Mouse (Mus musculus): Measurements from ENCODE around the gene Ttc8. TPM values are rescaled to one million over a fixed set of nuclear protein-coding genes. Genes with fewer than 3 reads are reported as not detected.
A peak's percentile ranks its signal among the peaks of the same experiment; 100 is the strongest.

Gene Ttc8
- total and polyA plus RNA-seq, 3 experiments, result 4.5 to 6.8 (median 4.9) TPM

GRCm38 (mm10) chr12:98884515-98884914 is 35.9 kb upstream of the Ttc8 start:
- dilution Hi-C loops (cut with MboI; ENCODE audit: extremely low pct_ligation_motif_present, extremely low pct_unique_long_range_greater_than_20kb, low sequenced_read_pairs), result no loop called here

DNA sequence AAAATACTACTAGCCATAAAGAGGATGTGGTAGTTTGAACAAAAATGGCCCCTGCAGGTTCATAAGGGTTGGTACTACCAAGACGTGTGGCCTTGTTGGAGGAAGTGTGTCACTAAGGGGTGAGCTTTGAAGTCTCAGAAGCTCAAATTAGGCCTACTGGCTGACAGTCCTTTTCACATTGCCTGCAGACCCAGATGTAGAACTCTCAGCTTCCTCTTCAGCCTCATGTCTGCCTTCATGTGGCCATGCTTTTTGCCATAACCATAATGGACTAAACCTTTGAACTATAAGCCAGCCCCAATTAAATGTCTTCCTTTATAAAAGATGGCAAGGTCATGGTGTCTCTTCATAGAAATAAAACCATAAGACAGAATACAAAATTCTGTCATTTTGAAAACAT is 23.6 kb upstream of the Ttc8 start:
- in situ Hi-C loops (cut with MboI; ENCODE audit: low pct_ligation_motif_present, low pct_unique_long_range_greater_than_20kb, low sequenced_read_pairs) (no loop called here), dilution Hi-C loops (cut with MboI; ENCODE audit: extremely low pct_ligation_motif_present, extremely low pct_unique_long_range_greater_than_20kb, low sequenced_read_pairs) (no loop called here)
- peaks cover 11% of the 10 kb centered on the region for H3K27me3 ChIP-seq (replicated peaks)
- H3K9me3 ChIP-seq (replicated peaks; ENCODE audit: low read length), result no peaks in the 10 kb centered on the region
- no peak overlapping the region for H3K4me2 ChIP-seq (ENCODE audit: insufficient read depth, low read depth, poor library complexity, severe bottlenecking)
- H3K79me2 ChIP-seq (replicated peaks; ENCODE audit: control insufficient read depth, extremely low read depth, insufficient read depth, poor library complexity, severe bottlenecking), result no peaks in the 10 kb centered on the region; the same call in 1 of the 2 replicates
- no peak overlapping the region for H3K27ac ChIP-seq (ENCODE audit: insufficient read depth, low read depth)
- no peak for DNase-seq (ENCODE audit: extremely low read depth)
- no peaks in the 10 kb centered on the region for H3K36me3 ChIP-seq (replicated peaks in 1 of 2; ENCODE audit: control insufficient read depth in 1 of 2, insufficient read depth in 1 of 2, low read length in 1 of 2)
- no peak overlapping the region for H3K9ac ChIP-seq (ENCODE audit: insufficient read depth, low read depth)
- peaks cover 0 to 5% of the 10 kb centered on the region in 2 experiments; a peak in 2 of 4 replicates for H3K4me1 ChIP-seq (ENCODE audit: control insufficient read depth in 1 of 2, insufficient read depth in 2 of 2)
- no peak overlapping the region for H3K4me3 ChIP-seq (replicated peaks in 1 of 3; ENCODE audit: low read depth in 2 of 3, low read length in 2 of 3, poor library complexity in 1 of 3)
- no peak for TF ChIP-seq RCOR1 (conservative IDR thresholded peaks at IDR 0.05; ENCODE audit: low read depth, low read length)
- no peak for TF ChIP-seq USF2 (conservative IDR thresholded peaks at IDR 0.05; ENCODE audit: low read depth, low read length)
- TF ChIP-seq PAX5 (IDR thresholded peaks at IDR 0.05; ENCODE audit: low read length), result no peak
- TF ChIP-seq MEF2A (IDR thresholded peaks at IDR 0.05; ENCODE audit: borderline replicate concordance, low read depth, low read length), result no peak
- TF ChIP-seq MYC (IDR thresholded peaks at IDR 0.05; ENCODE audit: low read depth, low read length), result no peak
- no peak for TF ChIP-seq TCF12 (IDR thresholded peaks at IDR 0.05; ENCODE audit: low read depth, low read length)
- no peak for TF ChIP-seq POLR2A (IDR thresholded peaks at IDR 0.05; ENCODE audit: low read depth, low read length)
- TF ChIP-seq TBP (conservative IDR thresholded peaks at IDR 0.05; ENCODE audit: low read depth, low read length), result no peak
- no peak for TF ChIP-seq ZNF384 (IDR thresholded peaks at IDR 0.05; ENCODE audit: low read depth, low read length)

More at GRCm38 (mm10) chr12:98884515-98884914, 35.9 kb upstream of the Ttc8 start:
- Histone ChIP-seq H3K27me3 (replicated peaks) (no peaks in the 10 kb centered on the region), H3K79me2 (replicated peaks; ENCODE audit: control insufficient read depth, extremely low read depth, insufficient read depth, poor library complexity, severe bottlenecking) (no peaks in the 10 kb centered on the region), H3K4me3 (replicated peaks in 1 of 3; ENCODE audit: low read depth in 2 of 3, low read length in 2 of 3, poor library complexity in 1 of 3) (no peak overlapping the region), H3K9me3 (replicated peaks; ENCODE audit: low read length) (no peaks in the 10 kb centered on the region), H3K27ac (ENCODE audit: insufficient read depth, low read depth) (no peak overlapping the region), H3K4me1 (ENCODE audit: control insufficient read depth in 1 of 2, insufficient read depth in 2 of 2) (no peaks in the 10 kb centered on the region; a peak in 1 of 4 replicates), H3K36me3 (replicated peaks in 1 of 2; ENCODE audit: control insufficient read depth in 1 of 2, insufficient read depth in 1 of 2, low read length in 1 of 2) (no peaks in the 10 kb centered on the region), H3K4me2 (ENCODE audit: insufficient read depth, low read depth, poor library complexity, severe bottlenecking) (no peak overlapping the region), H3K9ac (ENCODE audit: insufficient read depth, low read depth) (no peak overlapping the region)
- peak; percentile 24 for DNase-seq (ENCODE audit: extremely low read depth)
- TF ChIP-seq EP300 (IDR thresholded peaks at IDR 0.05; ENCODE audit: low read length) (no peak), SMC3 (IDR thresholded peaks at IDR 0.05; ENCODE audit: low read depth, low read length) (peak; percentile 49), CTCF (conservative IDR thresholded peaks at IDR 0.05 in 1 of 2, IDR thresholded peaks at IDR 0.05 in 1 of 2; ENCODE audit: low read depth in 2 of 2, low read length in 2 of 2) (peak; percentile 16 to 63; a peak in 3 of 4 replicates), RAD21 (IDR thresholded peaks at IDR 0.05; ENCODE audit: low read depth, low read length) (peak; percentile 33)
- in situ Hi-C loops (cut with MboI; ENCODE audit: low pct_ligation_motif_present, low pct_unique_long_range_greater_than_20kb, low sequenced_read_pairs), result no loop called here

DNA sequence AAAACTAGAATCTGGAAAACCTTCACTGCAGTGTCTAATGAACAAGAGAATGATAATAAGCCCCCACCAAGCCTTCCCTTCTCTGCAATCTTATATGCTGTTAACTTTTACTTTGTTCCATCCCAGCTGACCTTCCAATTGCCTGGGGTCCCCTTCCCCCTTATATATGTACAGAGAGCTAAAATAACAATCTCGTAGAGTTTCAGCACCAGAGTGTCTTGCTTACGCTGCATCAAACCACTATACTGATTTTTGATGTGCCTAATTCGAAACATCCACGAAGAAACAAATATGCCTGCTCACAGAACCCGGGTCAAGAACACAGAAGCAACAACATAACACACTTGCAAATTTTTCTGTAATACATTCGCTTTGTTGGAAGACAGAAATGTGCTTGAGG is 20.7 kb upstream of the Ttc8 start:
- Histone ChIP-seq H3K4me2 (ENCODE audit: insufficient read depth, low read depth, poor library complexity, severe bottlenecking) (peak overlapping the region; percentile 57; the same call in 1 of the 2 replicates), H3K27ac (ENCODE audit: insufficient read depth, low read depth) (no peak overlapping the region), H3K27me3 (replicated peaks) (peaks cover 11% of the 10 kb centered on the region), H3K4me1 (ENCODE audit: control insufficient read depth in 1 of 2, insufficient read depth in 2 of 2) (no peaks in the 10 kb centered on the region), H3K4me3 (replicated peaks in 1 of 3; ENCODE audit: low read depth in 2 of 3, low read length in 2 of 3, poor library complexity in 1 of 3) (no peak overlapping the region), H3K9me3 (replicated peaks; ENCODE audit: low read length) (no peaks in the 10 kb centered on the region), H3K79me2 (replicated peaks; ENCODE audit: control insufficient read depth, extremely low read depth, insufficient read depth, poor library complexity, severe bottlenecking) (no peaks in the 10 kb centered on the region; the same call in 1 of the 2 replicates), H3K9ac (ENCODE audit: insufficient read depth, low read depth) (no peak overlapping the region), H3K36me3 (replicated peaks in 1 of 2; ENCODE audit: control insufficient read depth in 1 of 2, insufficient read depth in 1 of 2, low read length in 1 of 2) (no peaks in the 10 kb centered on the region)
- DNase-seq (ENCODE audit: extremely low read depth), result no peak
- no peak for TF ChIP-seq MAFK (IDR thresholded peaks at IDR 0.05; ENCODE audit: insufficient replicate concordance, low read length)
- no peak for TF ChIP-seq CTCF (conservative IDR thresholded peaks at IDR 0.05 in 1 of 2, IDR thresholded peaks at IDR 0.05 in 1 of 2; ENCODE audit: low read depth in 2 of 2, low read length in 2 of 2)
- TF ChIP-seq HCFC1 (IDR thresholded peaks at IDR 0.05; ENCODE audit: low read depth, low read length), result no peak
- TF ChIP-seq NRF1 (IDR thresholded peaks at IDR 0.05; ENCODE audit: low read depth, low read length), result no peak
- TF ChIP-seq JUN (IDR thresholded peaks at IDR 0.05; ENCODE audit: insufficient read depth, low read depth, low read length), result no peak
- TF ChIP-seq ELF1 (IDR thresholded peaks at IDR 0.05; ENCODE audit: low read depth, low read length), result no peak
- TF ChIP-seq USF1 (IDR thresholded peaks at IDR 0.05; ENCODE audit: low read depth, low read length), result no peak
- dilution Hi-C loops (cut with MboI; ENCODE audit: extremely low pct_ligation_motif_present, extremely low pct_unique_long_range_greater_than_20kb, low sequenced_read_pairs), result no loop called here
- in situ Hi-C loops (cut with MboI; ENCODE audit: low pct_ligation_motif_present, low pct_unique_long_range_greater_than_20kb, low sequenced_read_pairs), result no loop called here

Data from CH12.LX (cell line).